In the genomic region with DNA sequence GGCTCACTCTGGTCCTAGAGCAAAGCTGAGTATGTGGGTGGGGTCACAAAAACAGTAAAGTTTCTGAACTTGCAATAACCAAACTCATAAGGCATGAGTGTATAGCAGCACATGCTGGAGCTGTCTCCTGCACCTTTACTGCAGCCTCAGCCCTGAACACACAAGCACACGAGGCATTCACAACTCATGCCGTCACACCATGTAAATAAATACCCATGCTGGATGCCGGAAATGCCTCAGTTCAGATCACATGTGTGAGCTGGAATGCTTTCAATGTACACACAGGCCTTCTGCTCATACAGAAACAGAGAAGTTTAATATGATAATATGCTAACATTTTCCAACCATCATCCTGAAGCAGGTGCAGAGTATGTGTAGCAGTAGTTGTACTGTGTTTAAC, we compare ENCODE assay signal across 24 mouse cellular contexts. TPM values are rescaled to one million over a fixed set of nuclear protein-coding genes. Genes with fewer than 3 reads are reported as not detected.
DNase-seq lines count a peak whose midpoint lies in the region; ATAC-seq lines count a peak whose summit lies in the region.
"Had no signal": no experiment of that assay in that cellular context is flagged by ENCODE, and none has a peak within 500 bp of the region (broad histone marks: within the 10 kb centered on the region; RNA-seq: fewer than 3 reads in every experiment).

No protein-coding gene starts in this region.

- no peak for DNase-seq in limb, embryonic 10.5 days (ENCODE audit: low spot score)
- peak; percentile 45 for DNase-seq in lung, postnatal 36 days
- no peak for DNase-seq in lung, postnatal 10 days
- no peak for DNase-seq in right cerebral cortex, adult 18-20 months
- DNase-seq in MN1 (ENCODE audit: low spot score), result no peak
- DNase-seq: adrenal gland, postnatal 14 days; cerebellum, adult 9-11 months; gastrocnemius, postnatal 36 days; kidney, adult 11 months; kidney, postnatal 10 days; midbrain, embryonic 14.5 days; right cerebral cortex, postnatal 14 days; spleen, adult 18-20 months; thymus, postnatal 25 days had no signal

- H3K9me3 ChIP-seq in limb, embryonic 13.5 days, result no peaks in the 10 kb centered on the region
- H3K9me3 ChIP-seq in limb, embryonic 10.5 days (replicated peaks), result no peaks in the 10 kb centered on the region
- no peaks in the 10 kb centered on the region for H3K9me3 ChIP-seq in intestine, embryonic 16.5 days (ENCODE audit: control insufficient read depth, low read length)
- H3K9me3 ChIP-seq in stomach, embryonic 14.5 days (ENCODE audit: control insufficient read depth, low read depth, low read length), result no peaks in the 10 kb centered on the region
- H3K9me3 ChIP-seq: embryonic facial prominence, embryonic 13.5 days; forebrain, embryonic 15.5 days had no signal

- no peaks in the 10 kb centered on the region for H3K27me3 ChIP-seq in limb, embryonic 13.5 days
- no peaks in the 10 kb centered on the region for H3K27me3 ChIP-seq in limb, embryonic 10.5 days (ENCODE audit: low read depth, poor library complexity, severe bottlenecking)
- H3K27me3 ChIP-seq in intestine, embryonic 16.5 days (replicated peaks; ENCODE audit: control insufficient read depth, insufficient read depth, low read length), result no peaks in the 10 kb centered on the region
- no peaks in the 10 kb centered on the region for H3K27me3 ChIP-seq in stomach, embryonic 14.5 days (ENCODE audit: control insufficient read depth, insufficient read depth, low read length)
- H3K27me3 ChIP-seq: embryonic facial prominence, embryonic 13.5 days; forebrain, embryonic 15.5 days; Patski had no signal

- 57% methylated on average over 3 of the region's 3 CpGs for WGBS in limb, embryonic 13.5 days
- 89% methylated on average over 3 of the region's 3 CpGs for WGBS in limb, embryonic 10.5 days
- WGBS in intestine, embryonic 16.5 days, result 29% methylated on average over 3 of the region's 3 CpGs
- WGBS in stomach, embryonic 14.5 days, result 18% methylated on average over 3 of the region's 3 CpGs

- H3K4me3 ChIP-seq in limb, embryonic 13.5 days, result no peak overlapping the region
- no peak overlapping the region for H3K4me3 ChIP-seq in limb, embryonic 10.5 days
- H3K4me3 ChIP-seq in intestine, embryonic 16.5 days (ENCODE audit: low read length), result no peak overlapping the region
- H3K4me3 ChIP-seq in stomach, embryonic 14.5 days (ENCODE audit: low read depth, low read length), result no peak overlapping the region
- H3K4me3 ChIP-seq: embryonic facial prominence, embryonic 13.5 days; forebrain, embryonic 15.5 days; myocyte had no signal

- H3K4me1 ChIP-seq in limb, embryonic 13.5 days, result peaks cover 30% of the 10 kb centered on the region
- H3K4me1 ChIP-seq in limb, embryonic 10.5 days, result peaks cover 21% of the 10 kb centered on the region
- H3K4me1 ChIP-seq in intestine, embryonic 16.5 days (ENCODE audit: control insufficient read depth, insufficient read depth, low read length), result peaks cover 34% of the 10 kb centered on the region
- H3K4me1 ChIP-seq in stomach, embryonic 14.5 days (ENCODE audit: control insufficient read depth, insufficient read depth, low read length), result peaks cover 49% of the 10 kb centered on the region

- 0 out of 2 replicates have a peak, but pooled peaks have one; percentile 35 for ATAC-seq in limb, embryonic 13.5 days (ENCODE audit: low FRiP score, low read depth)
- peak; percentile 21; the same call in 1 of the 2 replicates for ATAC-seq in intestine, embryonic 16.5 days
- ATAC-seq in stomach, embryonic 14.5 days (ENCODE audit: insufficient number of reproducible peaks, insufficient read depth, low FRiP score, low read depth), result no peak
- ATAC-seq: forebrain, embryonic 15.5 days; Patski had no signal

- no peak overlapping the region for H3K4me2 ChIP-seq in limb, embryonic 13.5 days (replicated peaks)
- H3K4me2 ChIP-seq in intestine, embryonic 16.5 days (ENCODE audit: low read depth, low read length), result no peak overlapping the region
- H3K4me2 ChIP-seq in stomach, embryonic 14.5 days (replicated peaks; ENCODE audit: low read depth, low read length), result no peak overlapping the region
- H3K4me2 ChIP-seq: embryonic facial prominence, embryonic 13.5 days; forebrain, embryonic 15.5 days; heart, embryonic 11.5 days; hindbrain, embryonic 14.5 days had no signal

- no peak overlapping the region for H3K9ac ChIP-seq in limb, embryonic 13.5 days
- no peak overlapping the region for H3K9ac ChIP-seq in intestine, embryonic 16.5 days (ENCODE audit: low read depth, low read length)
- H3K9ac ChIP-seq in stomach, embryonic 14.5 days (replicated peaks; ENCODE audit: low read depth, low read length), result no peak overlapping the region
- H3K9ac ChIP-seq: embryonic facial prominence, embryonic 13.5 days; forebrain, embryonic 15.5 days; hindbrain, embryonic 14.5 days; liver, embryonic 14.5 days had no signal

- no peaks in the 10 kb centered on the region for H3K36me3 ChIP-seq in limb, embryonic 13.5 days
- peaks cover 16% of the 10 kb centered on the region for H3K36me3 ChIP-seq in limb, embryonic 10.5 days
- no peaks in the 10 kb centered on the region for H3K36me3 ChIP-seq in intestine, embryonic 16.5 days (ENCODE audit: control insufficient read depth, insufficient read depth, low read length)
- H3K36me3 ChIP-seq in stomach, embryonic 14.5 days (ENCODE audit: control insufficient read depth, insufficient read depth, low read length), result no peaks in the 10 kb centered on the region
- H3K36me3 ChIP-seq: forebrain, embryonic 15.5 days had no signal

- no peak overlapping the region for H3K27ac ChIP-seq in limb, embryonic 13.5 days
- no peak overlapping the region for H3K27ac ChIP-seq in limb, embryonic 10.5 days
- 0 out of 2 replicates have a peak overlapping the region, but pooled peaks have one; percentile 27 for H3K27ac ChIP-seq in intestine, embryonic 16.5 days (ENCODE audit: low read length)
- peak overlapping the region; percentile 78; the same call in 1 of the 2 replicates for H3K27ac ChIP-seq in stomach, embryonic 14.5 days (ENCODE audit: low read length)
- H3K27ac ChIP-seq: embryonic facial prominence, embryonic 13.5 days; forebrain, embryonic 15.5 days; hindbrain, embryonic 14.5 days; liver, embryonic 14.5 days had no signal

RNA-seq across cellular contexts. Expression of a gene that starts 16.9 kb away (rescaled TPM):
- polyA plus RNA-seq in limb, embryonic 13.5 days (2015; fragmentation: Nextera tagmentation; extraction: Ambion mirVana), result 22.4 and 26.2 TPM in 2 replicates
- 25.9 and 27.2 TPM in 2 replicates for polyA plus RNA-seq in limb, embryonic 10.5 days (2016; fragmentation: Nextera tagmentation; extraction: Ambion mirVana)
- polyA plus RNA-seq in intestine, embryonic 16.5 days (2015; fragmentation: Nextera tagmentation; extraction: Ambion mirVana), result 15.5 and 18.6 TPM in 2 replicates
- polyA plus RNA-seq in stomach, embryonic 14.5 days (2014; fragmentation: Nextera tagmentation; extraction: Ambion mirVana), result 6.3 and 7.1 TPM in 2 replicates

RNA-seq across cellular contexts. Expression of a gene that starts 28.4 kb away (rescaled TPM):
- 0.10 and 0.11 TPM in 2 replicates for polyA plus RNA-seq in limb, embryonic 13.5 days (2015; fragmentation: Nextera tagmentation; extraction: Ambion mirVana)
- polyA plus RNA-seq in limb, embryonic 10.5 days (2016; fragmentation: Nextera tagmentation; extraction: Ambion mirVana), result 0.10 and 0.11 TPM in 2 replicates
- polyA plus RNA-seq in intestine, embryonic 16.5 days (2015; fragmentation: Nextera tagmentation; extraction: Ambion mirVana), result 0.06 and 0.07 TPM in 2 replicates
- polyA plus RNA-seq in stomach, embryonic 14.5 days (2014; fragmentation: Nextera tagmentation; extraction: Ambion mirVana), result not detected in 2 replicates
- polyA plus RNA-seq: heart, embryonic 11.5 days had no signal

RNA-seq across cellular contexts. Expression of a gene that starts 31.1 kb away (rescaled TPM):
- polyA plus RNA-seq in limb, embryonic 13.5 days (2015; fragmentation: Nextera tagmentation; extraction: Ambion mirVana), result 0.36 and 0.73 TPM in 2 replicates
- polyA plus RNA-seq in limb, embryonic 10.5 days (2016; fragmentation: Nextera tagmentation; extraction: Ambion mirVana), result 0.71 and 0.93 TPM in 2 replicates
- 0.42 and 0.64 TPM in 2 replicates for polyA plus RNA-seq in intestine, embryonic 16.5 days (2015; fragmentation: Nextera tagmentation; extraction: Ambion mirVana)
- 1.2 and 2.1 TPM in 2 replicates for polyA plus RNA-seq in stomach, embryonic 14.5 days (2014; fragmentation: Nextera tagmentation; extraction: Ambion mirVana)

RNA-seq across cellular contexts. Expression of a gene that starts 31.4 kb away (rescaled TPM):
- polyA plus RNA-seq in limb, embryonic 13.5 days (2015; fragmentation: Nextera tagmentation; extraction: Ambion mirVana), result 167 and 179 TPM in 2 replicates
- polyA plus RNA-seq in limb, embryonic 10.5 days (2016; fragmentation: Nextera tagmentation; extraction: Ambion mirVana), result 196 and 201 TPM in 2 replicates
- 132 and 137 TPM in 2 replicates for polyA plus RNA-seq in intestine, embryonic 16.5 days (2015; fragmentation: Nextera tagmentation; extraction: Ambion mirVana)
- 163 and 180 TPM in 2 replicates for polyA plus RNA-seq in stomach, embryonic 14.5 days (2014; fragmentation: Nextera tagmentation; extraction: Ambion mirVana)

RNA-seq across cellular contexts. Expression of a gene that starts 37.8 kb away (rescaled TPM):
- polyA plus RNA-seq in limb, embryonic 13.5 days (2015; fragmentation: Nextera tagmentation; extraction: Ambion mirVana), result 67.5 and 67.8 TPM in 2 replicates
- 74.0 and 90.5 TPM in 2 replicates for polyA plus RNA-seq in limb, embryonic 10.5 days (2016; fragmentation: Nextera tagmentation; extraction: Ambion mirVana)
- 147 and 159 TPM in 2 replicates for polyA plus RNA-seq in intestine, embryonic 16.5 days (2015; fragmentation: Nextera tagmentation; extraction: Ambion mirVana)
- polyA plus RNA-seq in stomach, embryonic 14.5 days (2014; fragmentation: Nextera tagmentation; extraction: Ambion mirVana), result 83.4 and 89.0 TPM in 2 replicates

Comparison
In these comparisons a context has a peak if more than half of its experiments do, and no peak if none do; other contexts are left out.
1. H3K27ac ChIP-seq: peak in intestine, embryonic 16.5 days (single experiment) and stomach, embryonic 14.5 days (single experiment); none in limb, embryonic 13.5 days (single experiment) and limb, embryonic 10.5 days (single experiment).